Mouse (Mus musculus) telencephalon, adult 2 months (tissue): Measurements from ENCODE around the gene Hoxb8.

Experiments
- DNase-seq: peaks from one replicate; pipeline ENCODE4 v3.0.0-alpha.2; 2011; ENCODE audit warnings: low read depth, low spot score

The Hoxb8 gene

DNA sequence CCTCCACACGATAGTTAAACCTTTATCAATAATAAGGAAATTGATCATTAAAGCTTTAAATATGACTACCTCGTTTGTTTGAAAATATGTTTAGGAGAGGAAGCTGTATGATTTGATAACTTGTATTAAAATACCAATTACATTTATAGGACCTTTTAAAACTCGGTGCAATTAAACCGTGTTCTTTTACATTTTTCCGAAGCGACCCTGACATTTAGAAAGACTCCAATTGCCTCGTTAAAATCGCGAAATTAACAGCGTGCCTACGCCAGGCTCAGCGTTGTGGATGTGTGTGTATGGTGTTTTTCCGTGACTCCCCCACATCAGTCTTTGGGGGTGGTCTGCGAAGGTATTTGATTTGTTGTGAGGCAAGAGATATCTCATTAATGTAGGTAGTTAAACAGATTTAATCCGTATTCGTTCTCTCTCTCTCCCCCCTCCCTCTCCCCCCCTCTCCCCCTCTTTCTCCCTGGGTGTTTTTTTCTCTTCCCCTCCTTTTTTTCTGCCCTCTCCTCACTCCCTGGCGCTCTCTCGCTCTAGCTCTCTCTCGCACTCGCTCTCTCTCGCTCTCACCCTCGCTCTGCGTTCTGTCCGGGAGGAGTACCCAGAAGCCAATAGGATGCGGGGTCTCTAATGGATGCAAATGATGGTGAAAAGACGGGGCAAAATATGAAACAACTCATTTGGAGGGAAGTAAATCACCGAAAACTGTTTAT lies at the start of gene Hoxb8:
TSS of gene Hoxb8 (plus strand) at position 51 of the 716 bp plus-strand sequence.
- no peak for DNase-seq

- DNase-seq: no peak
These were observed 46.8 kb upstream of the Hoxb8 start for GRCm38 (mm10) chr11:96234906-96235305.

GRCm38 (mm10) chr11:96240211-96240610 lies 41.5 kb upstream of the Hoxb8 start:
- DNase-seq: peak; percentile 3

- DNase-seq: no peak
These were observed 30.8 kb upstream of the Hoxb8 start for GRCm38 (mm10) chr11:96250901-96251300.

DNA sequence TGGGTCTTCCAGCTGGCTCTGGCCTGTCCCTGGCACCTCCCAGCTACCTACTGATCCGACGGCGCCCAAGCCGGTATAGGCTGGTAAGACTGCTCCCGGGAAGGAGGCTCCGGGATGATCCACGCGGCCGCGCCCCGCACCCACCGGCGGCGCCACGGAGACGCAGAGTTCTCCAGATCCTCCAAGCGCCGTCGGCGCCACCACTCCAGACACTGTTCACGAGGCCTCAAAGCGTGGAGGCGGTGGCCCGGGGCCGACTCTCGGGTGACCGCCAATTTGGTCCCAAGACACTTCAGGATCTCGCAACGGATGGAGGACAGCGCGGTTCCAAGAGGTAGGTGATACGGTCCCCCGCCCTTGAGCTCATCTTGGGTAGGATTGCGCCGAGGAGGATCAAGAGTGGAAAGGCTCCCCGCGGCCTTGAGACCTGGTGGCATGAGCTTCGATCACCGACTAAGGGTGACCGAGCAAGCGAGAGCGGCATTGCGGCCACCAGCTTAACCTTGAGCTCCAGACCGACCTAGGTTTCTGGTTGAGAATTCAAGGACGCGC lies 30.1 kb upstream of the Hoxb8 start:
- no peak for DNase-seq

DNA sequence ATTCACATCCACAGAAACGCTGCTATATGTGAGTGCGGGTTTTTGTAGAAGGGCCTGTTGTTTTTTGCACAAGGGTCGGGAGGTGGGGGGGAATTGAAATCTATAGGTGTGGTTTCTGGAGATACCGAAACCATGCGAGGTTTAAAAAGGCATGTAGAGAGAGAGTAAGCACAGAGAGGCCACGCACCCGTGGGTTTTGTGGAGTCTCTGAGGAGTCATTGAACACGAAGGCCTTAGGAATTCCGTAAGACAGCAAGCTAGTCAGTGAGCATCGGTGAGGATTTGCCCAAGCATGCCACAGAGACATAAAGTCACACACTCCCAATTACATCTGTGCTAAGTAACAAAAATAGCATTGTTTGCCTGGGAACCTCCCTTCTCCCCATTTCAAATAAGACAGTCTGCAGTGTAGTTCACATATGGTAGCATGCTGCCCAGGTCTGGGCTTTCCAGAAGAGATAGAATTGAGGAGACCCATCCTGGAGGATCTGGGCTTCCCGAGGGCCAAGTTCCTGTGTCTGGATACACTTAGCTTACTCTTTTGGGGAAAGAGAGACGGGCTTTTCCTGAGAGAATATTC lies 29.1 kb upstream of the Hoxb8 start:
- no peak for DNase-seq

DNA sequence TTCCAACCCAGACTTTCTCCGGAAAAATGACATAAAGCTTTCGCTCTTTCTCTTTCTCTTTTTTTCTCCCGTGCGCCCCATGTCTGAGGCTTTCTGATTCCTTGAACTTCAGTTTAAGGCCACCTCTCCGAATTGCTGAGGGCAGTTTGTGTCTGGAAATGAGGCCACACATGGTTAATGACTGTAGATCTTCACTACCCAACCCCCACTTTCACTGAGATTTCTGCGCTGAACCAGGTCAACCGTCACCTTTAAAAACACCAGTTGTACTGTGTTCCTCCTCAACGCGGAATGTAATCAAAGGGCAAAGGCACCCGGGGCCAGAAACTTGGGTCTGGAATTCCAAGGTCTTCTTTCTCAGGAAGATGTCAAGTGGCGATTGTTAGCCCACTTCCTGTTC lies 27.5 kb upstream of the Hoxb8 start:
- DNase-seq: no peak

GRCm38 (mm10) chr11:96255111-96255995 lies 26.4 kb upstream of the Hoxb8 start:
- DNase-seq: no peak

GRCm38 (mm10) chr11:96255996-96256445 lies 25.7 kb upstream of the Hoxb8 start:
- no peak for DNase-seq

DNA sequence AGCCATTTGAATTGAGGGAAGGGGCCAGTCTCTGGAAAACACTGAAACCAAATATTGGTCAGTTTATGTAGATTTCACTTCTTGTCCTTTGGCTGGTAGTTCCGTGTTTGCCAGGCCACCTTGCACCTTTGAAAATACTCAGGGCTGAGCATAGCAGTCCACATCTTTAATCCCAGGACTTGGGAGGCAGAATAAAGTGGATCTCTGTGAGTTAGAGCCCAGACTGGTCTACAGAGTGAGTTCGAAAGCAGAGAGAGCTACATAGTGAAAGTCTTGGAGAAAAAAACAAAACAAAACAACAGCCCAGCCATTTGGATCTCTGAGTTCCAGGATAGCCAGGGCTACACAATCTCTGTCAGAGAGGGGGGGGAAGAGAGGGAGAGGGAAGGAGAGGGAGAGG lies 24.6 kb upstream of the Hoxb8 start:
- no peak for DNase-seq

DNA sequence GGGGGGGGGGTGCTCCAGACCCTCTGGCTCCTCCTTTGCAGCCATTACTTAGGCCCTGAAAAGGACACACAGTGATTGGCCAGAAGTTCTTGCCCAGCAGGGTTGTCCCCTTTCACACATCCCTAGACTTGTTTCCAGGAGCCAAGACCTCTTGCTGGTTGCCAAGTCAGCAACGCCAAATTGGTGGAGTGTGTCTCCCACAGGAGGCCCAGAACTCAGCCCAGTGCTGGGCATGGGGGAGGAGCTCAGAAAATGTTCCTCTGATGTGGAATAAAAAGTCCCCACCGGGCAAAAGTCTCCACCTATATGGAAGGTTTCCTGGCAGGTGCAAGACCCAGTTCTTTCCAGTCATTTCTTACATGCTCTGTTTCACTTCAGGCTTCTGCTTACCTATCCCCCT lies 22.7 kb upstream of the Hoxb8 start:
- no peak for DNase-seq

DNA sequence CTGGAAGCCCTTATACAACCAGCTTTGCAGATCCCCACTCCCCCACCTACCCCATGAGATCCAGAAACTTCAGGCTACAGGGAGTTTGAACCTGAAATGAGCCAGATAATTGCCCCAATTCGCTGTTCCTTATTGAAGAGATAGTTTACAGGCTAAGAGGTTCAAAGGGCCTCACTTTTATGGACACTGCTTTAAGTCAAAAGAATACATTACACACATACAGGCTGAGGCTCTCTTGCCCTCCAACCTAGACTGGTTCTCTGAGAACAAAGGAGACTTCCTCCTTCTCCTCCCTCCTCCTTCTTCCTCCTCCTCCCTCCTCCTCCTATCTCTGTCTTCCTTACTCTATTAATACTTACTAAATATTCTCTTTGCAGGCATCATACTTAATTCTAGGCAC lies 22.2 kb upstream of the Hoxb8 start:
- DNase-seq: no peak

- DNase-seq: no peak
These were observed 21.3 kb upstream of the Hoxb8 start for GRCm38 (mm10) chr11:96260310-96260970.

- no peak for DNase-seq
These were observed 20.3 kb upstream of the Hoxb8 start for GRCm38 (mm10) chr11:96261323-96261890.

DNA sequence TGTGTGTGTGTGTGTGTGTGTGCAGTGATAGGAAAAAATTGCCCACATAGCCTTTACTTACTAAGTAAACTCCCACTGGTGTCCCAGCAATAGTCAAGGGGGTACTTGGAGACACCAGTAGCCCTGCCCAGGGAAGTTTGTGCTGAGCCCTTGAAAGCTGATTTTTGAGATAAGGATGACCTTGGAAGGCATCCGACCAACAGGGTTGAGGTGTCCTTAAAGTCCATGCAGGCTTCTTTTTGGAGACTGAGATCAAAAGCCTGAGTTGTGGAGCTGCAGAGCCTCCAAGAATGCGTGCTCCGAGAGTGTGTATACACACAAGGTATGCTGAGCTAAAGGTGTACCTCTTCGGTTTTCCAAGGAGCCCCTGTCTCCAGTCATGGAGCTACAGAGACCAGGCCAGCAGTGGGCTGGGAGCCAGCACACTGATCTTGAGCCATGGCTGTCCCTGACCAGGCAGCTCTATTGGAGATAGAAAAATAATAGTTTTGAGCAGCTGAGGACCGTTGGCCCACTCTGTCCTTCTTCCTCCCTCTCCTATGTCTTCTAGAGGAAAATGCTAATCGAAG lies 19.4 kb upstream of the Hoxb8 start:
- DNase-seq: no peak

GRCm38 (mm10) chr11:96263636-96264389 lies 17.9 kb upstream of the Hoxb8 start:
- no peak for DNase-seq

DNA sequence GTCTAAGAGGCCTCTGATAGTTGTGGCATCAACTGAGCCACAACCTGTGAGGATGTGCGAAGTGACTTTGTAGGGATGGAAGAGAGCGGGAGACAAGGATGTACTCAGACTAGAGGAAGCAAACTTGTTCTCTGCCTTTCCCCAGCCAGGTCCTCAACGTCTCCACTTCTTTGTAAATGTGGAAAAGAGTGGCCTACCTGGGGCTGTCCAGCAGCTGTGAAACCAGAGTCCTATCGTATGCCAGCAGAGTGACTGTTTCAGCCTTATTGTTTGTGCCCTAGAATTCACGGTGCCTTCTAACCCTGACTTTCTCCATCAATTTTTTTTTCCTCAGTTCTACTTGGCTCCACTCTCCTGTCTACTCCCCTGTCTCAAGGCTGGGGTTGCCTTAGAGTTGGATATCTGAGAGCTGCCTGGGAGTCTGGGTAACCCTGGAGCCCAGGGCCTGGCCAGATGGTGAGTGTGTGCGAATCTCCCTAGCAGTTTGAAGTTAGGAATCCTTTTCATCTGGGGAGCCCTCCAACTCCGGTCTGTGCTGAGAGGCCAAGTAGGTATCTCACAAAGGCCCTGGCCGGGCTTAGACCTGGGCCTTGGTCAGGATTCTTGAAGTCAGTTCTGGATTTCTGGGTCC lies 17.2 kb upstream of the Hoxb8 start:
- DNase-seq: no peak

GRCm38 (mm10) chr11:96265954-96266353 lies 15.8 kb upstream of the Hoxb8 start:
- DNase-seq: no peak

DNA sequence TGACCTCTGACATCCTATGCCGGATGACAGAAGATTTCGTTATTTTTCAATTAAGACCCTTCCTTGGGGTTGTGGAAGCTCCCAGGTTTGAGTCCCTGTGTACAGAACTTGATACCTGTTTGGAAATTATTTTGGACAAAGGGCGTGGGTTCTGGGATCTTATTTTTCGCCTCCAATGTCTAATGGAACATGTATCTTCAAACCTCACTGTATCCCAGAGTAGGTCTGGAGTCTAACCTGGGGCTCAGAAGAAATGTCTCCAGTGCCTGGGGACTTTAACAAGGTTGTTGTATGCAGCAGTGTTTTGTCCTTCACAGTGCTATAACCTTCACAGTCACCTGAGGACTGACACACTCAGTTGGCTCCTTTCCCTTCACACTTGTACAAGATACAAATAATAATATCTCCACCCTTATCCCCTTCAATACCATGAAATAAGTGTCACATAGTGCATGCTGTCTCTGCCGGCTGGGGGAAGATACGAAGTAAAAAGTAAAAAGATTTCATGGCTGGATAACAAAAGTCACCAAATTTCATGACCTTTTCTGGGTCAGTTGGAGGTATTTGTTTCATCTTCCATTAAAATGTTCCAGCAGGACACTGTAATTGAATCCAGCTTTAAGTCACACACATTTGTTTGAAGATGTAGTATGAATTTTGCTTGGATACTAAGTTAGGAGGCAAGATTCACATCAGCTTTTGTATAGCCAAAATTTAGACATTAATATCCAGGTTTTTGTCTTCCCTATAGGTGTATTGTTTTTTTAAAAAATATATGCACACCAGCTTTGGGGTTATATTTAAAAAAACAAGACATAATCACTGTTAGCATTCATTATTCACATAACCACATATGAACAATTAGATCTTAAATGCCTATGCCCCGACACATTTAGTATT lies 14.4 kb upstream of the Hoxb8 start:
- DNase-seq: no peak
